Mouse (Mus musculus): Measurements from ENCODE around the gene Fam174b. TPM values are rescaled to one million over a fixed set of nuclear protein-coding genes. Genes with fewer than 3 reads are reported as not detected.

Gene Fam174b
- total RNA-seq, 2 experiments from 2014 or later, result 173 to 176 TPM

DNA sequence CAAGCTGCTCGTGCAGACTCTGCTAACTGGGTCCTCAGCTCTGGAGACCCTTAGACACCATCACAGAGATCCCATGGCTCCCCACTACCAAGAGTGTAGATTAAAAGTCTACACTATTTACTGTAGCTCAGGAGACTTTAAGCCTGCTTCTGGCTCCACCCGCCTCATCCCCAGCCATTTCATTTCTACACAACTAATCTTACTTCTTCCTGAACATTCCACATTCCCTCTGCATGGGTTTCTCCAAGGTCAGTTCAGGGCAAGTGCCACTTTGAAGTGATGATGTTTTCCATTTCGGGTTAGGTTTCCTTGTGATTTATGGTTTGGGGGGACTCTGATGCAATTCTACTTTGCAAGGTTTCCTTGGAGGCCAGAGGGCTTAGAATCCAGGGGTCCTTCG, 52.1 kb downstream of the Fam174b start:
- no peak for DNase-seq (ENCODE audit: low spot score)
- intact Hi-C loops (cut with DNase I), result no loop called here

GRCm38 (mm10) chr7:73792641-73793040, 52.5 kb downstream of the Fam174b start:
- no peak for DNase-seq (ENCODE audit: low spot score)
- intact Hi-C loops (cut with DNase I), result no loop called here

DNA sequence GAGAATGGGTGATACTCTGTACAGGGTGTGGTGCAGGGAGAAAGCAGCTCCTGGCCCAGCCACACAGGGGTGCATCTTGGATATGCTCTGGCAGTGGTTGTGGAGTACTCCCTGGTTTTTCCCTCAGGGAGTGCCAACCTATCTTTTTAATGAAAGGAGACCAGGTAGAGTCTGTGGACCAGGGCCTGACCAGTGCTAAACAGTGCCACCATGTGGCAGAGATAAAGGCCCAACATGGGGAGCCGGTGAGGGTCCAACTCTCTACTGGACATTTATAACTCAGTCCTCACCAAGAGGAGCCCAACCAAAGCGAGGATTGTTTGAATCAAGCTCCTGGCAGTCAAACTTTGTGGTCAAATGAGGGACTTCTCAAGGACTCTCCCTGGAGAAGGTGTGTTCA, 69.2 kb downstream of the Fam174b start:
- no peak for DNase-seq (ENCODE audit: low spot score)
- intact Hi-C loops (cut with DNase I), result loop anchor here (1.0 to 5.0 kb wide), 2 partner anchors 57 to 154 kb away; no protein-coding TSS in a partner anchor

DNA sequence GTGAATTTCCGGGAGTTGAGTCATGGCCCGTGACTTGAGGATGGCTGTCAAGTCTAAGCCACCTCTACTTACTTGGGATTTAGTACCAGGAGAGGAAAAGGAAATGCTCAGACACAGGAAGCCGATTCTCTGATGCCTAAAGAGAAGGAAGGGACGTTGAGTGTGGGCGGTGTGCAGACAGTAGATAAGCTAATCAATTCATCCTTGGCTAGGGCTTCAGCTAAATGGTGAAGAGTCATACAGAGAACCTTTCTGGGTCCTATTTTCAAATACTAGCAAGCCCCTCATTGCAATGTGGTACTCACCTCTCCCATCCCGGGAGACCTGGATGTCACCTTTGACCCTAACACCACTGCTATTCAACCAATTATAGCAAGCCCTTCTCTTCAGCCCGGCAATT, 71.3 kb downstream of the Fam174b start:
- DNase-seq (ENCODE audit: low spot score), result no peak
- intact Hi-C loops (cut with DNase I), result no loop called here

DNA sequence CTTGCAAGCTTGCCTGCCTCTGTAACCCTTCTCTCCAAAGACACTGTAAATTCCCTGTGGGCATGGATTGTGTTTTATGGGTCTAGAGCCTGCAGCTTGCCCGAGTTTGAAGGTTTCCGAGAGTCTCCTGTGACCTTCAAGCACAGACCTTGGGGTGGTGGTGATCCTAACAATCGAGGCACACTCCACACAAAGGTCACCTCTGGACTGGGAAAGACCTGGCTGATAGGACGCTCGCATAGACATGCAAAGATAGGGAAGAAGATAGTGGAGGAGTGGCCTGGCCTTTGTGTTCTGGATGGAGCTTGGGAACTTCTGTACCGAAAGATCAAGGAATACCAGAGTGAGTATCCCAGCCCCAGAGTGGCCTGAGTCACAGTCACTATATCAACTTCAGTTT, 72.1 kb downstream of the Fam174b start:
- no peak for DNase-seq (ENCODE audit: low spot score)
- intact Hi-C loops (cut with DNase I), result no loop called here

DNA sequence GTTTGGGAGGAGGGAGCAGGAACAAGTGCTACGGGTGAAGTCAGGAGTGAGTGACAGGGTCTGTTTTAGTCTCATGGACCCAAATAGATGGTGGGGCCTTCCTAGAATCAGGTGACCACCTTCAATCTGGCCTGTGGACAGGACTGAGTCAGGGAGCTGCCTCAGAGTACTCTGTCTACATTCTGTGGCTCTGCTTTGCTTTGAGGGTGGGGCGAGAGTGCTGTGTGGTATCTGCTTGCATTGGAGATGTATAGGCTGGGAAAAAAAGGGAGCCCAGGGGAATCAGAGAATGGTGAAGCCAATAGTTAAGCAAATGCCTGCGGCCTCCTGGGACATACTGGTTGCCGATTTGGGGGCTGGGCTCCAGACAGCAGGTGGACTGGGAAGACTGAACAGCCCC, 73.8 kb downstream of the Fam174b start:
- DNase-seq (ENCODE audit: low spot score), result no peak
- intact Hi-C loops (cut with DNase I), result no loop called here

DNA sequence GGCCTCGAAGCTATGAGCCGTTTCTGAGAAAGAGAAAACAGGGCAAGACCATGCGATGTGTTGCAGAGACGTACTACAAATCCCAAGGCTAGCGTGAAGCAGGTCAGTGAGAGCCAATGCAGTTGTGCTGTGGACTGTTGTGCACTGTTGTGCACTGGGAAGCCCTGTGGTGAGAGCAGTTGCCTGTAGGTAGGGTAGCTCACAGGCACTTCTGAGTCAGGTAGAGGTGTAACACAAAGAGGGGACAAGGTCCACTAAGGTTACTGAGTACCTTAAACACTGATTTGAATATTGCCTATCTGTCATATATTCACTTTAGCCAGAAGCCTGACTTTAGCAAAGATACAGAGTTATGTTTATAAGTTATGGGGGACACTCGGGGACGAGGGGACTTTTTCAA, 74.4 kb downstream of the Fam174b start:
- DNase-seq (ENCODE audit: low spot score), result no peak
- intact Hi-C loops (cut with DNase I), result no loop called here

- intact Hi-C loops (cut with DNase I), result no loop called here
- DNase-seq (ENCODE audit: low spot score), result no peak
Measured at GRCm38 (mm10) chr7:73816255-73816996, 76.3 kb downstream of the Fam174b start.

DNA sequence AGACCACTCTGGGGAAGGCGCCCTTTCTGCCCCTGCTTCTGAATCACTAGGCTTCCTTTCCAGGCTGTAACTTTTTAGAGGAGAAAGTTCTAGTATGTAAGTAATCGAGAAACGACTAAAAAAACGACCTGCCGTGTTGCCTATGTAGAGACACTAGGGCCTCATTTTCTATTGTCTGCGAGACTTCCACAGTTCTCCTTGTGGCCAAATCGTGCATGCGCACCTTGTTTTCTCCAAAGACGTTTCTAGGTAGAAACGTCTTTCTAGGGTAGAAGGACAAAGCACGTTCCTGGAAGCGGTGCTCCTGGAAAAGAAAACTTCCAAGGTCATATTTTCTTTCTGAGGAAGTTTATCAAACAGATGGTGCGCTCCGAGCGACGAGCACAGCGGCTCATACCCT, 79.3 kb downstream of the Fam174b start:
- no peak for DNase-seq (ENCODE audit: low spot score)
- intact Hi-C loops (cut with DNase I), result no loop called here

Small RNA genes within 50 kb of the gene (microRNA-seq; reads per million reads assigned to microRNA genes)
- gene Mir7234, result not detected

Other genes starting within 250 kb of the Fam174b start
- gene Chd2, start 198.5 kb upstream of the Fam174b start, total RNA-seq (2021), result 10 to 100 TPM; 40.4 to 41.2 TPM